Mouse (Mus musculus): ENCODE results near the gene Muc15. TPM values are rescaled to one million over a fixed set of nuclear protein-coding genes. Genes with fewer than 3 reads are reported as not detected.

The Muc15 gene
- not detected in 2 replicates for polyA plus RNA-seq (2015; fragmentation: Nextera tagmentation; extraction: Ambion mirVana)

GRCm38 (mm10) chr2:110721290-110721753, at the start of gene Muc15:
Gene Muc15, plus strand, starts transcription at chr2:110721340.

Other genes with a start within 250 kb of the Muc15 start
- not detected in 2 replicates for gene Slc5a12, start 124.0 kb upstream of the Muc15 start, polyA plus RNA-seq (2015; fragmentation: Nextera tagmentation; extraction: Ambion mirVana)
- not detected in 2 replicates for gene Ano3, start 229.6 kb downstream of the Muc15 start, polyA plus RNA-seq (2015; fragmentation: Nextera tagmentation; extraction: Ambion mirVana)

Data from spleen, postnatal 0 days (tissue).